Mouse (Mus musculus) frontal cortex, adult (tissue): ENCODE measurements around the gene Scd1.

ENCODE experiments used
- ATAC-seq: cut with Nextera tagmentation; 2 replicates; pipeline ENCODE4 v1.9.2; 2017; ENCODE audit warnings: mild to moderate bottlenecking, moderate library complexity, mixed read lengths; ENCODE audit not compliant: low TSS enrichment

The Scd1 gene

GRCm38 (mm10) chr19:44407341-44408222, at the start of gene Scd1:
Scd1 (minus strand) TSS chr19:44407879.
- ATAC-seq, result peak; percentile 96

- no peak for ATAC-seq
Observed at GRCm38 (mm10) chr19:44455356-44455755, 47.7 kb upstream of the Scd1 start.

GRCm38 (mm10) chr19:44454862-44455261, 47.2 kb upstream of the Scd1 start:
- ATAC-seq, result no peak

GRCm38 (mm10) chr19:44447927-44448326, 40.2 kb upstream of the Scd1 start:
- ATAC-seq, result no peak

- no peak for ATAC-seq
Observed at GRCm38 (mm10) chr19:44445755-44446154, 38.1 kb upstream of the Scd1 start.

GRCm38 (mm10) chr19:44439302-44439701, 31.6 kb upstream of the Scd1 start:
- ATAC-seq, result no peak

- no peak for ATAC-seq
Observed at GRCm38 (mm10) chr19:44437975-44438374, 30.3 kb upstream of the Scd1 start.

- ATAC-seq, result no peak
Observed at GRCm38 (mm10) chr19:44432084-44432483, 24.4 kb upstream of the Scd1 start.

GRCm38 (mm10) chr19:44427721-44428120, 20.0 kb upstream of the Scd1 start:
- no peak for ATAC-seq

GRCm38 (mm10) chr19:44422051-44422631, 14.5 kb upstream of the Scd1 start:
- ATAC-seq, result no peak

GRCm38 (mm10) chr19:44419530-44419929, 11.9 kb upstream of the Scd1 start:
- ATAC-seq, result no peak

GRCm38 (mm10) chr19:44418945-44419344, 11.3 kb upstream of the Scd1 start:
- no peak for ATAC-seq

- ATAC-seq, result no peak
Observed at GRCm38 (mm10) chr19:44418544-44418943, 10.9 kb upstream of the Scd1 start.

- ATAC-seq, result no peak
Observed at GRCm38 (mm10) chr19:44418061-44418460, 10.4 kb upstream of the Scd1 start.

GRCm38 (mm10) chr19:44417448-44417847, 9.8 kb upstream of the Scd1 start:
- ATAC-seq, result no peak

- no peak for ATAC-seq
Observed at GRCm38 (mm10) chr19:44416240-44416639, 8.6 kb upstream of the Scd1 start.

- no peak for ATAC-seq
Observed at GRCm38 (mm10) chr19:44415464-44415863, 7.8 kb upstream of the Scd1 start.

GRCm38 (mm10) chr19:44410269-44410992, 2.8 kb upstream of the Scd1 start:
- ATAC-seq, result no peak

GRCm38 (mm10) chr19:44408595-44408994, 916 bp upstream of the Scd1 start:
- no peak for ATAC-seq

- ATAC-seq, result peak; percentile 89
Observed at GRCm38 (mm10) chr19:44408223-44408545, 505 bp upstream of the Scd1 start.

GRCm38 (mm10) chr19:44403546-44403945, 4.1 kb downstream of the Scd1 start:
- no peak for ATAC-seq

GRCm38 (mm10) chr19:44400484-44401197, 7.0 kb downstream of the Scd1 start:
- ATAC-seq, result no peak
